Mouse (Mus musculus): Measurements from ENCODE around the gene Mrpl53.

Mrpl53 gene

DNA sequence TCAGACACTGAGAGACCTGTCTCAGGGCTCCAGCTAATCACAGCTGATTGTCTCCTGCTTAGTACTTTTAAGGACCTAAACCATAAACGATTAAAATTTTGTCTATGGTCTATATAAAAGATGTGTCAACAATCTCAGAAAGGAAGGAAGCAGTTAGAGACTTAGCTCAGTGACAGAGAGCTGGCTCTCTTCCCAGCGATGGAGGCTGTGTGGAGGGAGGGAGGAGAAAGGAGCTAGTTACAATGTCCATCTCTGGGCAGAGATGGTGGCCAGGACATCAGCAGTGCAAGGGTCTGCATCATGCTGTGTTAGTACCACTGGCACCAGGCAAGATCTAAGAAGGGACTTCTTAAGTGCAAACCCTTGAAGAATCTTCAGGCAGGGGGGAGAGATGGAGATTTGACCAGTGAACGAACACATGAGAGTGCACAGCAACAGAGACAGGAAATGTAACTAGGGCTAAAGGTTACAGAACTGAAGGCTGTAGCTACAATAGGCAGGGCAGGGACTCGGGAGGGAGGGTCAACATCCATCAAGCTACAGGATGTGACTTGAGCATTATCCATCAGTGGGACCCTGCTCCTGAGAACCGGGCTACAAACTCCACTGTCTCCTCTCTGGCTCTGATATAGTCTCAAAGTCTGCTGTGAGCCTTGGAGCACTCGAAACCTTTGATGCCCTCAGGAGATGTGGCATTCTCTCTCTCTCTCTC, 16.3 kb upstream of the Mrpl53 start:
- DNase-seq (ENCODE audit: low spot score): no peak

DNA sequence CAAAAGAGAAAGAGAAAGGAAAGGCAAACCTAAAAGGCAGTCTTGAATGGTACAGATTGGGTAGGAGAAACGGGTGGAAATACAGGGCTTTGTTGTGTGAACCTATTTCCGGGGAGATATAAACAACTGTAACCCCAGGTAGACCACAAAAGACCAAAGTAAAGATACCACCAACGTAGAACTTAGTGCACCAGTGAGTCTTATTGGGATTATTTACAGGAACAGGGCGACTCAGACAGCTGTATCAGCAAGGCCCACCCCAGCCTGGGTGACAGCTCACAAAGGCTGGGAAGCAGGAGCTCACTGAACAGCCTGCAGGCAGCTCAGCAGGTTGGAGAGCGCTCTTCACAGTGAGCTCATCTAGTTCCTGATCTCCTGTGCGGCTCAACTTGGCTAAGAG, 12.9 kb upstream of the Mrpl53 start:
- no peak for DNase-seq (ENCODE audit: low spot score)

- no peak for DNase-seq (ENCODE audit: low spot score)
These were observed 10.4 kb upstream of the Mrpl53 start for GRCm38 (mm10) chr6:83098411-83098810.

GRCm38 (mm10) chr6:83101316-83101687, 7.5 kb upstream of the Mrpl53 start, which contains the start of the genes Ccdc142 and Gm42688:
Gene Ccdc142, plus strand, starts transcription at chr6:83101601.
Gene Gm42688, plus strand, starts transcription at chr6:83101617.
- peak; percentile 96 for DNase-seq (ENCODE audit: low spot score)

DNA sequence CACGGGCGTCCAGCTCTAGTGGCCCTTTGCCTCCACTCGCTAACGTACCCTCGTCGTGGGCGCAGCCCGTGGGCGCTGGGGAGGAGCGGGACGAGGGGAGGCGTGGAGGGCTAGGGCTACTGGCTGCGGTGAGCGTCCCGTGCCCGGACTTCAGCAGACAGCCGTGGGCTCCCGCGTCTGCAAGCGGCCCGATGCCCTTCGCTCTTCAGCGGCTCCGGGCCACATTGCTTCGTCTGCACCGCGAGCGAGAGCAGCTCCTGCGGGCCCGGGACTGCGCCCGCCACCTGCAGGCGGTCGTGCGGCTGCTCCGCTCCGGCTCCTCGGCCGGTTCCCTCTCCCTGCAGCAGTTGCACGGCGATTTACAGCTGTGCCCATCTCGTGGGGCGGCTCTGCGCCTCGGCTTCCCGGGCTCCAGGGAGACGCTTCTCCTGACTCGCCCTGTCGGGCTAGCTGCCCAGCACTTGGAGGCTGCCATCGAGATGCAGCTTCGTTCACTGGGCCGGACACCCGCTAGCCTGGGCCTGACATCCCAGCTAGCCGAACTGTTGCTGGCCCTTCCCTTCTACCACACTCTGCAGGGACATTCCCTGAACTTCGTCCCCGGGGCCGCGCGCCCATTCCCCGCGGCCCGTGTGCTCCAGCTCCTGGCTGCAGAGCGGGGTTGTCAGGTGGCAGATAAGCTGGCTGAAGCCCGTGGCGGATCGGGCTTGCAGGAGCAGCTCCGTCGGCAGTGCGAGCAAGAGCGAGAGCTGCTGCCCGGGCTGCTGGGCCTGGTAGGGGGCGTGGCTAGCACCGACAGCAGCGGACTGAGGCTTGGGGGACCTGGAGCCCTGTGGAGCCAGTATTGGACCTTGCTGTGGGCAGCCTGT, 6.9 kb upstream of the Mrpl53 start:
- no peak for DNase-seq (ENCODE audit: low spot score)

DNA sequence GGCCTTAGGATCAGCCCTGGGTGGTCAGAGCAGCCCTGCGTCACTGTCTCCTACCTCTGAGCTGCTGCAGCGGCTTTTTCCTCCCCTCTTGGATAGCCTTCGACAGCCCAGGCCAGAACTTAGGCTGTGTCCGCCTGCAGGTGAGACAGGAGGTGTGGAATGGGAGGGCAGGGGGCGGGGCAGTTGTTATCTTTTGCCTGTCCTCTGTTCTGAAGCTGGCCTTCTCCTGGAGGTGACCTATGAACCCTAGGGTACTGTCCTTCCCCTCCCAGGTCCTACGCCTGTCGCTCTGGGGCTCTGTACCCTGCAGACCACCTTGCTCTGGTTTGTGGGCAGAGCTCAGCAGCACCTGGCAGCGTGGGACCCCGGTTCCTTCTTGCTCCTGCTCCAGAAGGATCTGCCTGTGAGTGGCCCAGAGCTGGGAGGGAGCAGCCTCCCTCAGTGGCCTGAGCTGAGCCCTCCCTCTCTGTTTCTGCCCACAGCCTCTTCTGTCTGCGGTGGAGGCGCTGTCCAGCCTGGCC, 5.7 kb upstream of the Mrpl53 start:
- no peak for DNase-seq (ENCODE audit: low spot score)

DNA sequence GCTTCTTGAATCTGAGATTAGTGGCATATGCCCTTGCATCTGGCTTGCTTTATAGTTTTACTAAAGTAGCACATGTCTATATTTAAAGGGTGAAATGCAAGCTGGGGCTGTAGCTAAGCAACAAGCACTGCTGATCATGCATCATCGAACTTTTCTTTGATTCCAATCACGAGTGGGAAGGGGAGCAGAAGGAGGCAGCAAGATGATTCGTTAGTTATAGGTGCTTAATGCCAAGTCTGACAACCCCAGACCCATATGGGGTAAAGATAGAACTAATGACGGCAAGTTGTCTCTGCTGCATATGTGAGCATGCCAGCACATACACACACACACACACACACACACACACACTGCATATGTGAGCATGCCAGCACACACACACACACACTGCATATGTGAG, 4.7 kb upstream of the Mrpl53 start:
- no peak for DNase-seq (ENCODE audit: low spot score)

DNA sequence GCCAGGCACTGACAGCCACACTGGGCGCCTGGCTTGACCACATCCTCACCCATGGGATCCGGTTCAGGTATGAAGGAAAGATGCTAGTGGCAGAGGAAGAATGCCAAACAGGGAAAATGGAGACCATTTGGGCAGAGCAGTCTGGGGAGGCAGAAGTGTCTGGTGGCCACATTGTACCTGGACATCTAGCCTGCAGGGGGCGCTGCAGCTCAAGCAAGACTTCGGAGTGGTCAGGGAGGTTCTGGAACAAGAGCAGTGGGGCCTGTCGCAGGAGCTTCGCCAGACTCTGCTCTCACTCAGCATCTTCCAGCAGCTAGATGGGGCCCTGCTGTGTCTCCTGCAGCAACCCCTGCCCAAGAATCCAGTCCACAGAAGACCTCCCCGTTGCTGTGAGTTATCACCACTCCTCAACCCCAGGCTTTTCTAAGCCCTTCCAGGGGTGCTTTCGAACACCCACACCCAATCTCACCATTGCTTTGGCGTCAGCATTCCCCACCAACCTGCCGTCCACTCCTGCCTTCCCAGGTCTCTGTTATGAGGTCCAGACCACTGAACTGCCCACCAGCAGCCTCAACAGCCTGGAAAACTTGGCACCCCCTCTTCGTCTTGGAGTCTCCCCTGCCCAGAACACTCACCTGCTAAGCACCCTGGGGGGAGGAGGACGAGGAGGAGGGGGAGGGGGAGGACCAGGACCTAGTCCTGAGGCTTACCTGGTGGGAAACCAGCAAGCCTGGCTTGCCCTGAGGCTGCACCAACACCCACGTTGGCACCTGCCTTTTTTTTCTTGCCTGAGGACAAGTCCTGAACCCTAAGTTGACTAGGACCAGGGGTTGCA, 1.1 kb upstream of the Mrpl53 start:
- peak; percentile 70 for DNase-seq (ENCODE audit: low spot score)

- DNase-seq (ENCODE audit: low spot score): no peak
These were observed 2.8 kb downstream of the Mrpl53 start for GRCm38 (mm10) chr6:83111510-83112136.

GRCm38 (mm10) chr6:83115011-83115671, 6.3 kb downstream of the Mrpl53 start, which contains the start of gene Mogs:
Gene Mogs, plus strand, starts transcription at chr6:83115496.
- DNase-seq (ENCODE audit: low spot score): peak; percentile 96

- no peak for DNase-seq (ENCODE audit: low spot score)
These were observed 7.0 kb downstream of the Mrpl53 start for GRCm38 (mm10) chr6:83115682-83116372.

- no peak for DNase-seq (ENCODE audit: low spot score)
These were observed 7.7 kb downstream of the Mrpl53 start for GRCm38 (mm10) chr6:83116373-83117164.

GRCm38 (mm10) chr6:83117165-83117438, 8.3 kb downstream of the Mrpl53 start:
- DNase-seq (ENCODE audit: low spot score): no peak

GRCm38 (mm10) chr6:83117616-83118015, 8.8 kb downstream of the Mrpl53 start:
- DNase-seq (ENCODE audit: low spot score): no peak

- no peak for DNase-seq (ENCODE audit: low spot score)
These were observed 9.5 kb downstream of the Mrpl53 start for GRCm38 (mm10) chr6:83118369-83118768.

DNA sequence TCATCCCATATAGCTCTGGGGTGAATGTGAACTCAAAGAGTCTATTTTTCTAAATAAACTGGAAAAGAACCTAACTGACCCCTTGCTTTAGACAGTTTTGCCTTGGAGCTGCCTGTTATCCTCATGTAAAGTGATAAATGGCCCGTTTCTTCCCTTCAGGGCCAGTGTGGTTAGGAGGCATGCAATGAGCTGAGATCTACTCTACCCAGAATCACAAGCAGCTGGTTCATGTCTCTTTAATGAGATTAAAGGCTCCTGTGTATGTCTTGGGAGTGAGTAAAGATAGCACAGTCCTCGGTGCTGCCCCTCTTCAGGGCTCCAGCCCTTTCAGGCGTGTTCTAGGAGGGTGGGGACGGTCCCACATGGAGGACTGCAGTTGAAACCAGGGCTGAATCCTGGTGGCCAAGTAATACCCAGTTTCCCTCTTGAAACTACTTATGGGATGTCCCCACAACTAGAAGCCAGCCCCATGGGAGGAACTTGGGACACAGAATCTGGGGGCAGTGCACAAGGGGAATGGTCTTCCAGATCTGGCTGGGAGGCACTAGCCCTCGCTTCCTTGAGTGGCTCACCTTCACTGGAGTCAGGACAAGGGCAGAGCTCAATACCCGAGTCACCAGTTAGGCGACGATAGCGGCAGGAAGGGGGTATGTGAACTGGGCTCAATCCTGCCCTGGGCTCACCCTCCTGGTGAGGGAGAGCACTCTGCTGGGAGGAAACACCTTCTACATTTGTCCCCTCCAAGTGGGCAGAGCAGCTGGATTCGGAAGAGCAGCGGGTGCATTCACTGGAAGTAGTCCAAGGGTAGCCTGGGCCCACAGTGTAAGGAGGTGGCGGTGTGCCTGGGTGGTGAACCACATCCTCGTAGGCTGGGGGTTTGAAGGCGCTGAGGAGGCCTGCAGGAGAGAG, 10.2 kb downstream of the Mrpl53 start:
- DNase-seq (ENCODE audit: low spot score): no peak

- no peak for DNase-seq (ENCODE audit: low spot score)
These were observed 10.9 kb downstream of the Mrpl53 start for GRCm38 (mm10) chr6:83119734-83120051.

DNA sequence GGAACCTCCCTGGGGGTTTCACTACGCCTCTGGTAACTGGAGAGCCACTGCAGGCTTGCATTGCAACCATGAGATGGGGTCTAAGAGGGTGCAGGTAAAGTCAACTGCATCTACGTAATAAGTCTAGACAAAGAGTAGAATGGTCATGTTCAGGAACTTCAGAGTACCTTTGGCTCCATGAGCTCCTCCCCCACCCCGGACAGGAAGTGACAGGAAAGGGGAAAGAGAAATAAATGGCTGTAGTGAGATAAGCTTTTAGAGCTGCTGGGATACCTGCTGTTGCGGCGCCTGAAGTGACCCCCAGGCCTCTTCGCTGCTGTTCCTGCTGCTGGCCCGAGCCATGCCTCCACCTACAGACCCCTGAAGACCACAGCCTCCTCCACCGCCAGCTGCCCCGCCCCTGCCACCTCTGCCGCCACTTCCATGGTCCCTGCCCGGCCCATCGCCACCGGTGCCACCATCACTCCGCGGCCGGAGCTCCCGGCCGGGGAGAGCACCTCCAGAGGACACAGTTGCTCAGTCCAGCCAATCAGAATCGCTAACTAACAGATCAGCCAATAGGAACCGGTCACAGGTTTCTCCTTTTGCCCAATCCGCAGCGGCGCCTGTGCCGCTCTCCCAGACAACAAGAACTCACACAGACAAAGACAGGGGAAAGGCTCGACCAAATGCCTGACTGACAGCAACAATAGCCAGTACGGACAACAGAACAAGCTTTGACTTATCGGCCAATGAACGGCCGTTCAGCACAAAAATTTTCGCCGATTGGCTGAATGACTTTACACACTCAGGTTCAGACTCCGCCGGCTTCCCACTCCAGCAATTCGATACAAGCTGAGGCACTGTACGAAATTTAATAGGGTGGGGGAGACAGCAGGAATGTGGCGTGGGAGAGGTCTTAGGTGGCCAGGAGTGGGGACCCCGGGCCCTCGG, 12.4 kb downstream of the Mrpl53 start, which contains the start of gene Wbp1:
Gene Wbp1 (minus strand): TSS at position 630 of the 933 bp plus-strand sequence.
- peak; percentile 99 for DNase-seq (ENCODE audit: low spot score)

Measured in lung, postnatal 25 days (tissue).